23 mouse cellular contexts compared by ENCODE assay signal in genomic region chr5:104062773-104063551, GRCm38 (mm10). TPM values are rescaled to one million over a fixed set of nuclear protein-coding genes. Genes with fewer than 3 reads are reported as not detected.
DNase-seq lines count a peak whose midpoint lies in the region; ATAC-seq and TF ChIP-seq lines count a peak whose summit lies in the region.
"Had no signal": no experiment of that assay in that cellular context is flagged by ENCODE, and none has a peak within 500 bp of the region (broad histone marks: within the 10 kb centered on the region; RNA-seq: fewer than 3 reads in every experiment).

No protein-coding gene starts in this region.

- H3K4me1 ChIP-seq in stomach, embryonic 14.5 days (ENCODE audit: control insufficient read depth, insufficient read depth, low read length), result no peaks in the 10 kb centered on the region
- no peaks in the 10 kb centered on the region for H3K4me1 ChIP-seq in stomach, postnatal 0 days (replicated peaks; ENCODE audit: control insufficient read depth, insufficient read depth)
- peaks cover 30% of the 10 kb centered on the region for H3K4me1 ChIP-seq in liver, embryonic 15.5 days (replicated peaks)
- H3K4me1 ChIP-seq: forebrain, embryonic 10.5 days; limb, embryonic 13.5 days had no signal

- ATAC-seq in stomach, embryonic 14.5 days (ENCODE audit: insufficient number of reproducible peaks, insufficient read depth, low FRiP score, low read depth), result peak; percentile 72; the same call in 1 of the 2 replicates
- ATAC-seq in stomach, postnatal 0 days (ENCODE audit: low FRiP score, low TSS enrichment), result no peak
- peak; percentile 98 for ATAC-seq in erythroblast, adult 5-6 weeks (replicated peaks; ENCODE audit: low FRiP score, poor library complexity, severe bottlenecking)
- ATAC-seq in liver, embryonic 15.5 days (ENCODE audit: insufficient read depth), result peak; percentile 100
- ATAC-seq: lung, postnatal 0 days had no signal

- TF ChIP-seq CTCF in stomach, postnatal 0 days (IDR thresholded peaks at IDR 0.05; ENCODE audit: low read depth), result no peak

- H3K36me3 ChIP-seq in stomach, embryonic 14.5 days (ENCODE audit: control insufficient read depth, insufficient read depth, low read length), result peaks cover 12% of the 10 kb centered on the region
- peaks cover 6% of the 10 kb centered on the region; the same call in 1 of the 2 replicates for H3K36me3 ChIP-seq in stomach, postnatal 0 days (ENCODE audit: control insufficient read depth, insufficient read depth, low read length)
- H3K36me3 ChIP-seq in liver, embryonic 15.5 days (replicated peaks), result peaks cover 63% of the 10 kb centered on the region

- no peaks in the 10 kb centered on the region for H3K27me3 ChIP-seq in stomach, embryonic 14.5 days (ENCODE audit: control insufficient read depth, insufficient read depth, low read length)
- no peaks in the 10 kb centered on the region for H3K27me3 ChIP-seq in stomach, postnatal 0 days (ENCODE audit: control insufficient read depth, insufficient read depth, low read length)
- H3K27me3 ChIP-seq in liver, embryonic 15.5 days, result no peaks in the 10 kb centered on the region
- H3K27me3 ChIP-seq: limb, embryonic 13.5 days; neural tube, embryonic 15.5 days had no signal

- no peak overlapping the region for H3K9ac ChIP-seq in stomach, embryonic 14.5 days (replicated peaks; ENCODE audit: low read depth, low read length)
- no peak overlapping the region for H3K9ac ChIP-seq in stomach, postnatal 0 days (ENCODE audit: low read length)
- peak overlapping the region; percentile 50 for H3K9ac ChIP-seq in liver, embryonic 15.5 days
- H3K9ac ChIP-seq: limb, embryonic 13.5 days; neural tube, embryonic 15.5 days had no signal

- no peak overlapping the region for H3K4me3 ChIP-seq in stomach, embryonic 14.5 days (ENCODE audit: low read depth, low read length)
- no peak overlapping the region for H3K4me3 ChIP-seq in stomach, postnatal 0 days (ENCODE audit: low read depth, low read length)
- H3K4me3 ChIP-seq in liver, embryonic 15.5 days (replicated peaks), result no peak overlapping the region; the same call in 1 of the 2 replicates
- H3K4me3 ChIP-seq: forebrain, embryonic 10.5 days; limb, embryonic 13.5 days; neural tube, embryonic 15.5 days had no signal

- TF ChIP-seq EP300 in stomach, postnatal 0 days (optimal IDR thresholded peaks at IDR 0.05), result no peak

- H3K27ac ChIP-seq in stomach, embryonic 14.5 days (ENCODE audit: low read length), result no peak overlapping the region
- H3K27ac ChIP-seq in stomach, postnatal 0 days (replicated peaks), result no peak overlapping the region
- peak overlapping the region; percentile 85 for H3K27ac ChIP-seq in liver, embryonic 15.5 days (replicated peaks)
- H3K27ac ChIP-seq: forebrain, embryonic 10.5 days; limb, embryonic 13.5 days; neural tube, embryonic 15.5 days had no signal

- DNase-seq in stomach, postnatal 0 days (ENCODE audit: low spot score), result no peak
- DNase-seq in gastrocnemius, adult 18-20 months (ENCODE audit: low spot score), result no peak
- no peak for DNase-seq in layer of hippocampus, postnatal 36 days
- DNase-seq in cerebellum, adult 18-20 months, result no peak
- DNase-seq: adrenal gland, postnatal 25 days; cerebellum, postnatal 36 days; kidney, adult 11 months; right cerebral cortex, adult 18-20 months; spleen, adult 18-20 months had no signal

- WGBS in stomach, embryonic 14.5 days, result 86% methylated on average over 11 of the region's 11 CpGs
- 85% methylated on average over 11 of the region's 11 CpGs for WGBS in stomach, postnatal 0 days
- WGBS in liver, embryonic 15.5 days (ENCODE audit: insufficient replicate concordance), result 47% methylated on average over 11 of the region's 11 CpGs

- H3K4me2 ChIP-seq in stomach, embryonic 14.5 days (replicated peaks; ENCODE audit: low read depth, low read length), result no peak overlapping the region
- no peak overlapping the region for H3K4me2 ChIP-seq in stomach, postnatal 0 days (replicated peaks; ENCODE audit: low read depth)
- H3K4me2 ChIP-seq in liver, embryonic 15.5 days, result peak overlapping the region; percentile 67
- H3K4me2 ChIP-seq: limb, embryonic 13.5 days; neural tube, embryonic 15.5 days had no signal

- no peaks in the 10 kb centered on the region for H3K9me3 ChIP-seq in stomach, embryonic 14.5 days (ENCODE audit: control insufficient read depth, low read depth, low read length)
- H3K9me3 ChIP-seq in stomach, postnatal 0 days (ENCODE audit: control insufficient read depth, low read length), result no peaks in the 10 kb centered on the region
- H3K9me3 ChIP-seq in liver, embryonic 15.5 days (replicated peaks), result no peaks in the 10 kb centered on the region
- H3K9me3 ChIP-seq: forebrain, embryonic 10.5 days; limb, embryonic 13.5 days; neural tube, embryonic 15.5 days had no signal

RNA-seq across cellular contexts. Expression of gene Gm17660, which starts 14.4 kb away (rescaled TPM):
- 1.3 TPM in 1 of 2 replicates, not detected in the other for polyA plus RNA-seq in stomach, embryonic 14.5 days (2014; fragmentation: Nextera tagmentation; extraction: Ambion mirVana)
- polyA plus RNA-seq in stomach, postnatal 0 days (2015; fragmentation: Nextera tagmentation; extraction: Ambion mirVana), result 0.35 TPM in 1 of 2 replicates, not detected in the other
- not detected in 2 replicates for total RNA-seq in erythroblast, adult 5-6 weeks (2015; ENCODE audit: low replicate concordance)
- not detected in 2 replicates for total RNA-seq in erythroblast, adult 5-6 weeks (2017; ENCODE audit: low replicate concordance)
- not detected in 2 replicates for polyA plus RNA-seq in liver, embryonic 15.5 days (2015; fragmentation: Nextera tagmentation; extraction: Ambion mirVana)
- not detected for total RNA-seq in gastrocnemius, adult 18-20 months (2021)
- total RNA-seq in layer of hippocampus, postnatal 36 days (2021), result not detected
- total RNA-seq: adrenal gland, postnatal 25 days; heart, adult 18-20 months; left cerebral cortex, adult 8-10 months had no signal
- polyA plus RNA-seq: embryonic facial prominence, embryonic 11.5 days; heart, embryonic 16.5 days; hindbrain, embryonic 11.5 days; large intestine, adult 2 months; limb, embryonic 13.5 days; lung, postnatal 0 days; neural tube, embryonic 15.5 days; urinary bladder, adult 2 months had no signal

RNA-seq across cellular contexts. Expression of gene Nudt9, which starts 16.9 kb away (rescaled TPM):
- polyA plus RNA-seq in stomach, embryonic 14.5 days (2014; fragmentation: Nextera tagmentation; extraction: Ambion mirVana), result 54.8 and 56.9 TPM in 2 replicates
- polyA plus RNA-seq in stomach, postnatal 0 days (2015; fragmentation: Nextera tagmentation; extraction: Ambion mirVana), result 53.0 and 57.1 TPM in 2 replicates
- total RNA-seq in erythroblast, adult 5-6 weeks (2015; ENCODE audit: low replicate concordance), result 13.8 and 14.4 TPM in 2 replicates
- total RNA-seq in erythroblast, adult 5-6 weeks (2017; ENCODE audit: low replicate concordance), result 34.2 and 44.5 TPM in 2 replicates
- 69.4 and 69.6 TPM in 2 replicates for polyA plus RNA-seq in liver, embryonic 15.5 days (2015; fragmentation: Nextera tagmentation; extraction: Ambion mirVana)
- total RNA-seq in gastrocnemius, adult 18-20 months (2021), result 10 to 100 TPM; 66.3 to 68.5 TPM
- total RNA-seq in layer of hippocampus, postnatal 36 days (2021), result 10 to 100 TPM; 70.8 to 71.3 TPM

RNA-seq across cellular contexts. Expression of gene Hsd17b11, which starts 41.2 kb away (rescaled TPM):
- 5.9 and 8.2 TPM in 2 replicates for polyA plus RNA-seq in stomach, embryonic 14.5 days (2014; fragmentation: Nextera tagmentation; extraction: Ambion mirVana)
- polyA plus RNA-seq in stomach, postnatal 0 days (2015; fragmentation: Nextera tagmentation; extraction: Ambion mirVana), result 19.1 and 20.9 TPM in 2 replicates
- total RNA-seq in erythroblast, adult 5-6 weeks (2015; ENCODE audit: low replicate concordance), result 12.5 and 16.5 TPM in 2 replicates
- 6.3 and 21.8 TPM in 2 replicates for total RNA-seq in erythroblast, adult 5-6 weeks (2017; ENCODE audit: low replicate concordance)
- 2.6 and 2.7 TPM in 2 replicates for polyA plus RNA-seq in liver, embryonic 15.5 days (2015; fragmentation: Nextera tagmentation; extraction: Ambion mirVana)
- total RNA-seq in gastrocnemius, adult 18-20 months (2021), result 1 to 10 TPM; 7.5 to 9.4 TPM
- total RNA-seq in layer of hippocampus, postnatal 36 days (2021), result 10 to 100 TPM; 47.1 to 49.8 TPM

RNA-seq across cellular contexts. Expression of gene Sparcl1, which starts 50.6 kb away (rescaled TPM):
- 300 and 320 TPM in 2 replicates for polyA plus RNA-seq in stomach, embryonic 14.5 days (2014; fragmentation: Nextera tagmentation; extraction: Ambion mirVana)
- polyA plus RNA-seq in stomach, postnatal 0 days (2015; fragmentation: Nextera tagmentation; extraction: Ambion mirVana), result 206 and 241 TPM in 2 replicates
- not detected in 2 replicates for total RNA-seq in erythroblast, adult 5-6 weeks (2015; ENCODE audit: low replicate concordance)
- total RNA-seq in erythroblast, adult 5-6 weeks (2017; ENCODE audit: low replicate concordance), result 0.85 TPM in 1 of 2 replicates, not detected in the other
- polyA plus RNA-seq in liver, embryonic 15.5 days (2015; fragmentation: Nextera tagmentation; extraction: Ambion mirVana), result 2.9 and 3.2 TPM in 2 replicates
- total RNA-seq in gastrocnemius, adult 18-20 months (2021), result 100 to 1,000 TPM; 111 to 112 TPM
- total RNA-seq in layer of hippocampus, postnatal 36 days (2021), result 1,000 to 10,000 TPM; 1,408 to 1,415 TPM
